Mouse (Mus musculus) C2C12 (cell line): ENCODE results near the gene Edil3. TPM values are rescaled to one million over a fixed set of nuclear protein-coding genes. Genes with fewer than 3 reads are reported as not detected.

Experiments used
- H3K27me3 ChIP-seq: one replicate; pipeline ENCODE4 v1.6.1; 2011; ENCODE audit not compliant: control insufficient read depth, insufficient read depth, insufficient read length
- H3K36me3 ChIP-seq: one replicate; pipeline ENCODE4 v1.6.1; 2011; ENCODE audit not compliant: control insufficient read depth, insufficient read depth
- H3K4me3 ChIP-seq: one replicate; pipeline ENCODE4 v1.5.1; 2011; ENCODE audit warnings: mild to moderate bottlenecking, control low read depth; ENCODE audit not compliant: poor library complexity, insufficient read depth, severe bottlenecking
- H3K79me2 ChIP-seq: one replicate; pipeline ENCODE4 v1.6.1; 2011; ENCODE audit not compliant: control insufficient read depth, insufficient read depth
- H3K79me3 ChIP-seq: one replicate; pipeline ENCODE4 v1.6.1; 2011; ENCODE audit warnings: low read depth, control low read depth
- H3ac ChIP-seq: one replicate; pipeline ENCODE3; 2011; ENCODE audit warnings: low read depth; ENCODE audit not compliant: control insufficient read depth, insufficient read length
- CEBPB ChIP-seq: IDR thresholded peaks from one replicate; pipeline ENCODE4 v1.6.1; 2011; ENCODE audit warnings: low read depth, mild to moderate bottlenecking, control low read depth, moderate library complexity
- CTCF ChIP-seq: IDR thresholded peaks from one replicate; pipeline ENCODE4 v1.5.1; 2011; ENCODE audit not compliant: control insufficient read depth, insufficient read depth, insufficient read length
- FOSL1 ChIP-seq: IDR thresholded peaks from one replicate; pipeline ENCODE4 v1.8.0; 2011; ENCODE audit warnings: mild to moderate bottlenecking, low read length; ENCODE audit not compliant: poor library complexity, insufficient read depth, severe bottlenecking
- MAX ChIP-seq: IDR thresholded peaks from one replicate; pipeline ENCODE4 v1.6.1; 2011; ENCODE audit warnings: mild to moderate bottlenecking, control low read depth
- MYOD1 ChIP-seq: IDR thresholded peaks from one replicate; pipeline ENCODE4 v1.6.1; 2011; ENCODE audit warnings: low read depth; ENCODE audit not compliant: control insufficient read depth, insufficient read length
- MYOG ChIP-seq: IDR thresholded peaks from one replicate; pipeline ENCODE4 v1.6.1; 2011; ENCODE audit not compliant: control insufficient read depth, insufficient read length; ENCODE audit errors: extremely low read depth
- USF1 ChIP-seq: IDR thresholded peaks from one replicate; pipeline ENCODE4 v1.6.1; 2011; ENCODE audit warnings: low read depth, mild to moderate bottlenecking, control low read depth, moderate library complexity
- polyA plus RNA-seq: library from polyadenylated mRNA; unstranded; fragments of >200 nt; fragmentation: generic; extraction: Trizol; gene quantifications from one replicate; pipeline ENCODE4 v1.2.1, GENCODE M21; 2012; ENCODE audit warnings: missing spikeins

Edil3 gene
- polyA plus RNA-seq, 1 experiment = 3.0 TPM

GRCm38 (mm10) chr13:89321155-89321554 lies 499.9 kb downstream of the Edil3 start:
- H3K27me3 ChIP-seq = no peaks in the 10 kb centered on the region
- H3K36me3 ChIP-seq = no peaks in the 10 kb centered on the region
- H3K4me3 ChIP-seq = no peak overlapping the region
- H3ac ChIP-seq = no peak overlapping the region
- H3K79me2 ChIP-seq = no peaks in the 10 kb centered on the region
- TF ChIP-seq CEBPB (no peak), FOSL1 (no peak), MAX (no peak), USF1 (no peak), CTCF (no peak), MYOD1 (no peak), MYOG (no peak)
- no peaks in the 10 kb centered on the region for H3K79me3 ChIP-seq

GRCm38 (mm10) chr13:89324282-89324681 lies 503.0 kb downstream of the Edil3 start:
- Histone ChIP-seq H3K79me2 (no peaks in the 10 kb centered on the region), H3K79me3 (no peaks in the 10 kb centered on the region), H3K36me3 (no peaks in the 10 kb centered on the region), H3K27me3 (no peaks in the 10 kb centered on the region), H3K4me3 (no peak overlapping the region), H3ac (no peak overlapping the region)
- TF ChIP-seq MAX (no peak), MYOD1 (no peak), USF1 (no peak), CEBPB (no peak), MYOG (no peak), CTCF (no peak), FOSL1 (no peak)

- H3ac ChIP-seq = no peak overlapping the region
- no peaks in the 10 kb centered on the region for H3K36me3 ChIP-seq
- no peaks in the 10 kb centered on the region for H3K27me3 ChIP-seq
- TF ChIP-seq FOSL1 (no peak), MYOG (no peak), CEBPB (no peak), USF1 (no peak), MYOD1 (no peak)
- H3K79me2 ChIP-seq = no peaks in the 10 kb centered on the region
- no peak overlapping the region for H3K4me3 ChIP-seq
- no peaks in the 10 kb centered on the region for H3K79me3 ChIP-seq
Observed at GRCm38 (mm10) chr13:89334494-89334893, 513.2 kb downstream of the Edil3 start.

- Histone ChIP-seq H3K79me3 (no peaks in the 10 kb centered on the region), H3K79me2 (no peaks in the 10 kb centered on the region), H3K4me3 (no peak overlapping the region), H3K27me3 (no peaks in the 10 kb centered on the region), H3K36me3 (no peaks in the 10 kb centered on the region), H3ac (no peak overlapping the region)
- no peak for TF ChIP-seq CTCF
- TF ChIP-seq FOSL1 = no peak
- no peak for TF ChIP-seq MYOG
Observed at GRCm38 (mm10) chr13:89335908-89336579, 514.8 kb downstream of the Edil3 start.

GRCm38 (mm10) chr13:89339055-89339454 lies 517.8 kb downstream of the Edil3 start:
- H3K27me3 ChIP-seq = no peaks in the 10 kb centered on the region
- no peaks in the 10 kb centered on the region for H3K36me3 ChIP-seq
- TF ChIP-seq MYOG (no peak), CEBPB (no peak), MAX (no peak), MYOD1 (no peak), USF1 (no peak), FOSL1 (no peak), CTCF (no peak)
- H3ac ChIP-seq = no peak overlapping the region
- no peaks in the 10 kb centered on the region for H3K79me3 ChIP-seq
- no peaks in the 10 kb centered on the region for H3K79me2 ChIP-seq
- no peak overlapping the region for H3K4me3 ChIP-seq

- no peaks in the 10 kb centered on the region for H3K79me3 ChIP-seq
- H3K79me2 ChIP-seq = no peaks in the 10 kb centered on the region
- TF ChIP-seq FOSL1 = no peak
- TF ChIP-seq MYOD1 = no peak
- TF ChIP-seq CTCF = no peak
- no peak for TF ChIP-seq USF1
- TF ChIP-seq CEBPB = no peak
- no peak overlapping the region for H3K4me3 ChIP-seq
- H3ac ChIP-seq = no peak overlapping the region
- H3K27me3 ChIP-seq = no peaks in the 10 kb centered on the region
- H3K36me3 ChIP-seq = no peaks in the 10 kb centered on the region
Observed at GRCm38 (mm10) chr13:89339776-89340175, 518.5 kb downstream of the Edil3 start.
